Mouse (Mus musculus) lung, embryonic 15.5 days (tissue): ENCODE results near the gene Cep72. TPM values are rescaled to one million over a fixed set of nuclear protein-coding genes. Genes with fewer than 3 reads are reported as not detected.

Experiments
- ATAC-seq: fragments of 200-750 bp; cut with Nextera tagmentation; 2 replicates; pipeline ENCODE4 v1.8.0; 2017; ENCODE audit warnings: moderate number of reproducible peaks, borderline replicate concordance; ENCODE audit not compliant: low FRiP score, low TSS enrichment; ENCODE audit errors: extremely low read depth
- H3K27ac ChIP-seq: fragments of 300-500 bp; sonication (generic); 2 replicates; pipeline ENCODE4 v1.5.1; 2015; ENCODE audit warnings: moderate library complexity, mild to moderate bottlenecking, inconsistent platforms
- H3K27me3 ChIP-seq: fragments of 300-500 bp; sonication (generic); 2 replicates; pipeline ENCODE4 v1.6.1; 2015; ENCODE audit warnings: inconsistent platforms
- H3K36me3 ChIP-seq: fragments of 300-500 bp; sonication (generic); 2 replicates; pipeline ENCODE4 v1.6.1; 2015; ENCODE audit warnings: inconsistent platforms
- H3K4me1 ChIP-seq: fragments of 300-500 bp; sonication (generic); 2 replicates; pipeline ENCODE4 v1.6.1; 2015; ENCODE audit warnings: inconsistent platforms
- H3K4me2 ChIP-seq: fragments of 300-500 bp; sonication (generic); 2 replicates; pipeline ENCODE4 v1.6.1; 2015; ENCODE audit warnings: inconsistent platforms, mild to moderate bottlenecking, moderate library complexity
- H3K4me3 ChIP-seq: fragments of 300-500 bp; sonication (generic); 2 replicates; pipeline ENCODE4 v1.5.1; 2015; ENCODE audit warnings: mild to moderate bottlenecking, inconsistent platforms
- H3K9ac ChIP-seq: fragments of 300-500 bp; sonication (generic); 2 replicates; pipeline ENCODE4 v1.6.1; 2015; ENCODE audit warnings: inconsistent platforms
- H3K9me3 ChIP-seq: fragments of 300-500 bp; sonication (generic); 2 replicates; pipeline ENCODE4 v1.6.1; 2016; ENCODE audit warnings: inconsistent platforms
- WGBS: fragments of 180-500 bp; shearing (Covaris S2); methylation state at CpG from one replicate; pipeline ENCODE4 v1.1.7; 2015; 5-methylcytosine and 5-hydroxymethylcytosine counted together
- polyA plus RNA-seq: library from polyadenylated mRNA; unstranded; fragments of >200 nt; fragmentation: Nextera tagmentation; extraction: Ambion mirVana; gene quantifications from 2 replicates; pipeline ENCODE4 v1.2.1, GENCODE M21; 2015

The Cep72 gene
- 14.7 and 16.9 TPM in 2 replicates for polyA plus RNA-seq

DNA sequence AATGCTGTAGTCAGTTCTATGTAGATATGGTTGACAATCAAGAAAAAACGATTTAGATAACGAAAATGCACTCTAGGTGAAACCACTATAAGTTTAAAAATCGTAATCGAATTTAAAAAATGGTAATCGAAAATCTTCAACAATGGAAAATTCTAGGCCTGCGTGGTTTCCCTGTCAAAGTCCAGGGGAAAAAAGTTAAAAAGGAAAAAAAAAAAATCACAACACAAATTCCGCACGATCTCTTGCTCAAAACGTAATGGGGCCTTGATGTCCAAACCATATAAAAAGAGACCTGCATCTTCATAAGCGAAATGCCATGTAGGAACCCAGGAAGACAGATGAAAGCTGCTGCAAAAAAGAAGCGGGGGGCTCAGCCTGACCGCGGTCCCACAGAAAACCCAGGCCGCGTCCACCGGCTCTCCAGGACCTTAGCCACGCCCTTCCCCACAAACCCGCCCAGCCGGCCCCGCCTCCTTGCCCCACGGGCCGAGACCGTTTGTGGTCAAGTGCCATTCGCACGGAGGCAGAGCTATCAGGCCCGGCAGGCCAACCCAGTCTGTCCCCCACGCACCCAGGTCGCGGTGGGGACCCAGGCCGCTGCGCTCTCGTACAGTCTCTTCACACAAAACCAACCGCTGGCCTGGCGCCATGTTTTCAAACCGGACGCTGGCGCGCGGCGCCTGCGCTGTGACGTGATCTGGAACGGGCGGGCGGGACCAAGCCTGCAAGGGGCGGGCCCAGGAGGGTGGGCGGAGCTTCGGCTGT is at the start of gene Cep72:
Cep72 (minus strand) TSS at position 687 of the 765 bp plus-strand sequence.
- Histone ChIP-seq H3K27me3 (no peaks in the 10 kb centered on the region), H3K4me1 (no peaks in the 10 kb centered on the region), H3K9me3 (no peaks in the 10 kb centered on the region), H3K36me3 (peaks cover 11% of the 10 kb centered on the region; the same call in 1 of the 2 replicates), H3K9ac (peak within 1 kb of the TSS; percentile 89), H3K4me2 (peak within 1 kb of the TSS; percentile 69), H3K4me3 (peak within 1 kb of the TSS; percentile 81), H3K27ac (peak within 1 kb of the TSS; percentile 93)
- peak; percentile 98 for ATAC-seq
- whole genome bisulfite sequencing = 1% methylated on average over 48 of the region's 48 CpGs

DNA sequence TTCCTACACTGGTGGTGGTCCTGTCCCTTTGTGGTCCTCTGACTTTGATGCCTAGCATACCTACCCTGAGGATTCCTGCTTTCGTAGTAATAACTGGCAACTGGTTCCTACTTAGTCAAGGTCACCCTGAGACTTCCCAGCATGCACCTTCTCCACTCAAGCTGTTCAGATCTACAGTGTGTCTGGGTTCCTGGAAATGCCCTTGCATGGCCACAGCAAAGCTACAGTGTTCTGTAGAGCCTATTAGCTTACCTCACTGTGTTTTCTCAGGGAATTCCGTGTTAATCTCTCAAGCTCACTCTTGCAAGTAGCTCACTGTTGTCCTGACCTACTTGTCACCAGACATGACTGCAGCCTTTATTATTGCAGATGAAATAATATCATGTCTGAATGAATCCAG is 45.3 kb upstream of the Cep72 start:
- ATAC-seq = no peak
- Histone ChIP-seq H3K36me3 (no peaks in the 10 kb centered on the region), H3K4me3 (no peak overlapping the region), H3K9ac (no peak overlapping the region), H3K9me3 (no peaks in the 10 kb centered on the region), H3K27me3 (no peaks in the 10 kb centered on the region), H3K27ac (no peak overlapping the region), H3K4me2 (no peak overlapping the region), H3K4me1 (no peaks in the 10 kb centered on the region)
- WGBS = 84% methylated on average over 2 of the region's 2 CpGs

DNA sequence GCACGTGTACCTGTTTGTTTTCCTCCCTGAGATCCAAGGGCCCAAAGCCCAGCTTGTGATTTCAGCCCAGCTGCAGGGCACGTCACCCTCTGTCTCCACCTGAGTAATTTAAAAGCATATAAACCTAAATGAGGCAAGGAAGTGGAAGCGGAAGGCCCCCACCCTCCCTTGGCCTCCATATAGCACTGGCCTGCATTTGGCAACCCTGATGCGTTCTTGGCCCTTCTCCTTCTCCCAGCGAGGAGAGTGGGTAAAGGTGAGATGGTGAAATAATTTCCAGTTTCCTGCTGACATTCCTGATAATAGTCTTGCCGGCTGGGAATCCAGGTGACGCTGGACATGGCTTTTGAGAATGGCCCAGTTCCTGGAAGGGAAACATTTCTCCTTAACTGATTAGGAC is 42.3 kb upstream of the Cep72 start:
- Histone ChIP-seq H3K9ac (no peak overlapping the region), H3K4me1 (no peaks in the 10 kb centered on the region), H3K27me3 (no peaks in the 10 kb centered on the region), H3K27ac (no peak overlapping the region), H3K36me3 (no peaks in the 10 kb centered on the region), H3K4me3 (no peak overlapping the region), H3K9me3 (no peaks in the 10 kb centered on the region), H3K4me2 (no peak overlapping the region)
- ATAC-seq = no peak
- WGBS = 70% methylated on average over 7 of the region's 7 CpGs

DNA sequence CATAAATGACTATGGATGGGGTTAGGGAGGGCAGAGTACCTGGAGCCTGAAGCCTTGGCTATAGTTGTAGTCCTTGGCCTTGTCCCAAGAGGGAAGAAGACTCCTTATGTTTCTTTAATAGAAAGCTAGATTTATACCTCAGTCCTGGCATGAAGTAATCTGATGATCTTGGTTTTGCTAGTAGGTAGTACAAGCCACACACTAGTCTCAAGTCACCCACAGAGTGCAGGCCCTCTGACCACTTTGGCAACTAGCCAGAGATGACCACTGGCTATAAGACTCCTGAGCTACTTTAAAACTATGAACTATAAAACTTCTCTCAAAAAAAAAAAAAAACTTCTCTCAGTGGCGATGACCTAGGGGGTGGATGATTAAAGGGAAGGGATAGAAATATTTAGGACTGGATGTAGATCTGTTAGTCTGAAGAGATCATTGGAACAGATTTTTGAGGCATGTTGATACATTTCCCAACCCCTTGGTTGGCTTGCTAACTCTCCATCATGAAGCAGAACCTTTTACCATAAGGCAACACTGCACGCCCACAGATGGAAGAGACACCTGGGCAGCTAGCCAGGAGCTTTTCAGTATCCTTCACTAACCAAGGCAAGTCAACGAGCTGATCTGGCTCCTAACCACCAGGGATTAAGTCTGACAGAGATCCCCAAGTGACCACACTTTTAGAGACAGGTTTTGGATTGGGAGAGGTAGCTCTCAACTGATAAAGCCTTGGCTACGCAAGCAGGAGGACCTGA is 40.9 kb upstream of the Cep72 start:
- WGBS = 77% methylated on average over 4 of the region's 4 CpGs
- H3K4me3 ChIP-seq = no peak overlapping the region
- H3K9ac ChIP-seq = no peak overlapping the region
- no peak overlapping the region for H3K27ac ChIP-seq
- H3K9me3 ChIP-seq = no peaks in the 10 kb centered on the region
- no peak for ATAC-seq
- H3K27me3 ChIP-seq = no peaks in the 10 kb centered on the region
- no peaks in the 10 kb centered on the region for H3K4me1 ChIP-seq
- H3K36me3 ChIP-seq = no peaks in the 10 kb centered on the region
- H3K4me2 ChIP-seq = no peak overlapping the region

DNA sequence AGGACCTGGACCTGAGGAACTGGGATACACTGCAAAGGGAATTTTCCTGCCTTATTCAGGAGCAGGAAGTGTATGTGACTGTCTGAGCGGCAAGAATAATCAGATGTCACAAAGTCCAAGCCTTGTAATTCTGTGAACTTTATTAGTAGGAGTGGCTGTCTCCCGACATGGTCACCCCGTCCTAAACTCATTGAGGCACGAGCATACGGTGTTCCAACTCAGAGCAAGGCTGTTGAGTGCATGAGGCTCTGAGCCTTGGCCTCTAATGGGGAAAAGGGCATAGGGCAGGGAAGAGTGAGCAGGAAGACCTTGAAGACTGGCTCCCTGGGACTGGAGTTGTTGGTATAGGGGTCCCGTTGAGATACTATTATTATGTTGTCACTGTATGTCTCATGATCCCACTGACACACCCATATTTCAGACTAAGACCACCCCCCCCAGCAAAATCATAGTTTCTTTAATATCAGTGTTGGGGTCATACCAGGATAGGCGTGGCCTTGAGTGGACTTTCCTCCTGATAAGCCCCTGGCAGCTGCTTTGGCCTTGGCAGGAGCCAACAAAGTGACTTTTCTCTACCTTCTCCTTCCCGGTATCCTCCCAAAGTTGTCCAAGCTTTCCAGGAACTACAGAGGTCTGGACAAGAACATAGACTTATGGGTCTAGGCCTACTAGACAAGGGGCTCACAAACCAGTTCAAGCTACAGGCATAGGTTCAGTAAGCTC is 40.2 kb upstream of the Cep72 start:
- H3K9ac ChIP-seq = no peak overlapping the region
- H3K27me3 ChIP-seq = no peaks in the 10 kb centered on the region
- no peaks in the 10 kb centered on the region for H3K4me1 ChIP-seq
- no peaks in the 10 kb centered on the region for H3K9me3 ChIP-seq
- H3K4me3 ChIP-seq = no peak overlapping the region
- H3K36me3 ChIP-seq = no peaks in the 10 kb centered on the region
- H3K4me2 ChIP-seq = no peak overlapping the region
- no peak overlapping the region for H3K27ac ChIP-seq
- WGBS = 77% methylated on average over 8 of the region's 8 CpGs
- ATAC-seq = no peak

DNA sequence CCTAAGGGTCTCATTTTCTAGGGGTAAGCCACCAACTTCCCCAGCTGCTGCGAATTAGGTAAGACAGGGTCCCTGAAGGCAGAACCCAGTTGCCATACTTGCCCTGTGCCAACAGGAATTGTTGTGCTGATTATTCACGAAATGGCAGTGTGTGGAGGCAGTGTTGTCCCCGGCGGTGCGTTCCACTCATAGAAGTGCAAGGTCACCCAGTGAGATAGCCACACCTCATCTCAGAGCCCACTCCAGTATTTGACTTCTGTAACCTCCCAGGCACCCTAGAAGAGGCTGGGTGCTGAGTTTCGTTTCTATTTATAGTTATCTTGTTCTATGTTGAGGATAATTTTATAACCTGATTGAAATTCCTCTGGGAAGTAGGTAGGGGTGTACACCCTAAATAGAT is 36.8 kb upstream of the Cep72 start:
- H3K9ac ChIP-seq = no peak overlapping the region
- no peak overlapping the region for H3K4me2 ChIP-seq
- H3K27ac ChIP-seq = no peak overlapping the region
- H3K36me3 ChIP-seq = no peaks in the 10 kb centered on the region
- H3K9me3 ChIP-seq = no peaks in the 10 kb centered on the region
- ATAC-seq = no peak
- no peaks in the 10 kb centered on the region for H3K27me3 ChIP-seq
- no peak overlapping the region for H3K4me3 ChIP-seq
- 80% methylated on average over 6 of the region's 6 CpGs for WGBS
- no peaks in the 10 kb centered on the region for H3K4me1 ChIP-seq

DNA sequence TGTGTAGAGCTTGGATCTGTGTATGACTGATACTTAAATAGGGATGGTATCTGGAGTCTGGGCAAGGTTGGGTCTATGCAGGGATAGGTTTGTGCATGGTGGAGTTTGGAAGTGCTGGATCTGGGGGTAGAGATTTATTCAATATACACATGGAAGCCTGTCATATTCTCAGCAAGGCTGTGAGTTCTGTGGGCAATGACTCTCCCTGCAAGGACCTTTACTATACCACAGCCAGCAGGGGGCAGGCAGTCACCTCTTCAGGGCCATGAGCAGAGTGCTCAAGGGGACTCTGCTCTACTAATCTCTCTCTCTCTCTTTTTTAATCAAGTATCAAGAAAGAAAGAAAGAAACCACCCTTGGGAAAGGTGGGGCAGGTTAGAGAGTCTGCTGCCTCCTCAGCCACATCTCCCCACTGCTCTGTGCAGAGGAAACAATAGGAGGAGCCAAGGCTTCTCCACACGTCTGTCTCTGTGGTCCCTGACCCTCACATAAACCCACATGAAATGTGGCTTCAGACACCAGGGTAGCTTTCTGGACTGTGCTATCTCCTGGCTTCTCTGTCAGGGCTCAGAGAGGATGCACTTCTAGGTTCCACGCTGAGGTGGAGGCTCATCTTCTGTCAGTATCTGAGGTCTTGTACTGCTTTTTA is 34.7 kb upstream of the Cep72 start:
- 32% methylated on average over 2 of the region's 2 CpGs for WGBS
- peak; percentile 62; the same call in 1 of the 2 replicates for ATAC-seq
- H3K9ac ChIP-seq = no peak overlapping the region
- H3K4me1 ChIP-seq = no peaks in the 10 kb centered on the region
- no peaks in the 10 kb centered on the region for H3K27me3 ChIP-seq
- H3K4me2 ChIP-seq = no peak overlapping the region
- no peak overlapping the region for H3K27ac ChIP-seq
- no peak overlapping the region for H3K4me3 ChIP-seq
- no peaks in the 10 kb centered on the region for H3K36me3 ChIP-seq
- H3K9me3 ChIP-seq = no peaks in the 10 kb centered on the region

DNA sequence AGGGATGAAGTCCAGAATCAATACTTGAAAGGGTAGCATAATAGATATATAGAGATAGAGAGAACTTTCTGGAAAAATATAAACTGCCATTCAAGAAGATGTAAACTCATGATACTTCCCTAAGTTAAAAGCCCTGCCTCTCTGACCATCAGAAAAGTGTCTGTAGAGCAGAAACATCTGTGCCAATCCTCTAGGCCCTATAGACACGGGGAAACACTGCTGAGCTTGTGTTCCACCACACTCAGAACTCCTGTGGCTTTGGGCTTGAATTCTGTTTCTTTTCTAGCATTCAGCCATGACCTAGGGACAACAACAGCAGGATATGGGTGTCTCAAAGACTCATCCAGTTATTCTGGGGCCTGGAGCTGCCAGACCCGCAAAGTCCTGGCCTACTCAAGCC is 33.8 kb upstream of the Cep72 start:
- Histone ChIP-seq H3K9ac (no peak overlapping the region), H3K9me3 (no peaks in the 10 kb centered on the region), H3K4me3 (no peak overlapping the region), H3K36me3 (no peaks in the 10 kb centered on the region), H3K27me3 (no peaks in the 10 kb centered on the region), H3K4me2 (no peak overlapping the region), H3K27ac (no peak overlapping the region), H3K4me1 (no peaks in the 10 kb centered on the region)
- no peak for ATAC-seq
- WGBS = 32% methylated on average over 2 of the region's 2 CpGs

DNA sequence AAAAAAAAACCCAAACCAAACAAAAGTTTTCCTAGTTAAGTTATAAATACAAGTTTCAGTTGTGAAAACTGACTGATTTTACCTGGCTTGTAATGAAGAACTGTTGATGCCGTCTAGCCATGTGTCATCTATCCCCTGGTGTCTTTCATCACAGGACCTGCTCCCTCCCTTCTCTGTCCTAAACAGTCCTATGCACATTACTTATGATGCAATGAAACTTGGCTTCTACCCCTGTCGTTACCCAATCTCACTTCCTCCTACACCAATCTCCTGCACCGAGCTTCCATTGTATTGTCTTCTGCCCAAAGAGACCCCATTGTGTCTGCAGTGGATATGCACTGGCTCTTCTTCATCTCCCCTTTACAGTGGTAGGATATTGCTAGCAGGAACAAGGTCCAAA is 28.2 kb upstream of the Cep72 start:
- no peaks in the 10 kb centered on the region for H3K27me3 ChIP-seq
- WGBS = 73% methylated on average over 3 of the region's 3 CpGs
- H3K4me3 ChIP-seq = no peak overlapping the region
- H3K9me3 ChIP-seq = no peaks in the 10 kb centered on the region
- H3K9ac ChIP-seq = no peak overlapping the region
- H3K4me1 ChIP-seq = no peaks in the 10 kb centered on the region
- no peaks in the 10 kb centered on the region for H3K36me3 ChIP-seq
- H3K27ac ChIP-seq = no peak overlapping the region
- H3K4me2 ChIP-seq = no peak overlapping the region
- no peak for ATAC-seq

DNA sequence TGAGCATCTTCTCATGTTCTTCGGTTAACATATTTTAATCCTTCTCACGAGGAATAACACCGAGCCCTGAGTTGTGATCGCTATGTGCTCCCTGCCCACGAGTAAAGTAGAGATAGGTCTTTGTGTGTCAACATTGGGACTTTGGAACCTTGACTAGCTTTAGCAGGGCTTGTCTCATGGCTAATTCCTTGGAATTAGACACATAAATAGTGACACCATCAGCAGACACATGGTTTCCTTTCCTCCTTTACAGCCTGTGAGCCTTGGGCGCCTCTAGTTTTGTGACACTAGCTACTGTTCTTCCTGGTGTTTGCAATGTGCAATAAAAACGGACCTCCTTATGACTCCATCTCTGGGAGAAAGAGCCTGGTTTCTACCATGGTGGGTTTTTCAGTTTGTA is 11.3 kb upstream of the Cep72 start:
- H3K4me2 ChIP-seq = no peak overlapping the region
- H3K9ac ChIP-seq = no peak overlapping the region
- H3K27ac ChIP-seq = no peak overlapping the region
- no peaks in the 10 kb centered on the region for H3K9me3 ChIP-seq
- H3K4me1 ChIP-seq = no peaks in the 10 kb centered on the region
- no peaks in the 10 kb centered on the region for H3K27me3 ChIP-seq
- WGBS = 78% methylated on average over 7 of the region's 7 CpGs
- no peak for ATAC-seq
- no peak overlapping the region for H3K4me3 ChIP-seq
- no peaks in the 10 kb centered on the region for H3K36me3 ChIP-seq

DNA sequence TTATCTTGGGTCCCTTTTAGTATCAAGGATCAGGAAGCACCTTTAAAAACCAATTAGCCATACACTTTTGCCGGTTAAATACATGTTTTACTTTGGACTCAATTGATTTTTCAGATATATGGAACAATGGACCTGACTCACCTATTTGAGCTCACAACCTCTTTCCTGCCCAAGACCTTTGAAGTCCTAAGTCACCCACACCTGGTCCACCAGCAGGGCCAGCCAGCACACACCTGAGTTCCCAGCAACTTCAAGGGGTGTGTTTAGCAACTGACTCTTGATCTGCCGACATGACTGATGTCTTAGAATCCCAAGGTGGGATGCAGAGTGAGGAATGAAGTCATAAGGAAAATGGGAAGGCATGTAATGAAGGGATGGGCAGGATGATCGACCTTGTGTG is 9.6 kb upstream of the Cep72 start:
- no peaks in the 10 kb centered on the region for H3K9me3 ChIP-seq
- H3K36me3 ChIP-seq = no peaks in the 10 kb centered on the region
- WGBS = 56% methylated on average over 3 of the region's 3 CpGs
- H3K9ac ChIP-seq = no peak overlapping the region
- H3K4me2 ChIP-seq = no peak overlapping the region
- no peak for ATAC-seq
- H3K27ac ChIP-seq = no peak overlapping the region
- no peak overlapping the region for H3K4me3 ChIP-seq
- H3K4me1 ChIP-seq = no peaks in the 10 kb centered on the region
- H3K27me3 ChIP-seq = no peaks in the 10 kb centered on the region
